Mouse (Mus musculus) urinary bladder, postnatal 10 days (tissue): Measurements from ENCODE around the gene Tmem39a.

ENCODE experiments used
- DNase-seq: peaks from one replicate; pipeline ENCODE4 v3.0.0; 2022; ENCODE audit warnings: low spot score

Tmem39a gene

GRCm38 (mm10) chr16:38635833-38636390 is 77.4 kb downstream of the Tmem39a start:
- DNase-seq = no peak

GRCm38 (mm10) chr16:38636682-38637081 is 78.2 kb downstream of the Tmem39a start:
- no peak for DNase-seq

- no peak for DNase-seq
Measured at GRCm38 (mm10) chr16:38637085-38637484, 78.6 kb downstream of the Tmem39a start.
